Mouse (Mus musculus) lung, adult 2 months (tissue): ENCODE data around the gene Vwa8.

Experiments
- CTCF ChIP-seq: fragments of 200-500 bp; IDR thresholded peaks from 2 replicates; pipeline ENCODE4 v1.5.1; 2011; ENCODE audit warnings: mild to moderate bottlenecking, low read length, control low read depth; ENCODE audit not compliant: insufficient read depth
- POLR2A ChIP-seq: fragments of 200-500 bp; IDR thresholded peaks from 2 replicates; pipeline ENCODE4 v1.6.1; 2011; ENCODE audit warnings: low read depth, mild to moderate bottlenecking, control low read depth, low read length, borderline replicate concordance; ENCODE audit errors: extremely low read depth

- TF ChIP-seq POLR2A (no peak), CTCF (no peak)
Observed at GRCm38 (mm10) chr14:79142342-79142741, 293.5 kb downstream of the Vwa8 start.
